Mouse (Mus musculus) liver, adult 2 months (tissue): ENCODE data around the gene Olfr1002. TPM values are rescaled to one million over a fixed set of nuclear protein-coding genes. Genes with fewer than 3 reads are reported as not detected.
"Not testable (repeated sequence)": the region's sequence is repeated elsewhere in the genome, so short reads cannot be mapped to it uniquely, and the experiment has no call there.

Experiments used
- DNase-seq: peaks from one replicate; pipeline ENCODE4 v3.0.0-alpha.2; 2011; ENCODE audit warnings: low read depth, low spot score; ENCODE audit errors: extremely low read depth
- H3K27ac ChIP-seq: fragments of 200-500 bp; replicated peaks from 2 replicates; pipeline ENCODE4 v1.5.1; 2012; ENCODE audit warnings: low read depth, mild to moderate bottlenecking, control low read depth, inconsistent platforms, low read length; ENCODE audit not compliant: insufficient read depth
- H3K27me3 ChIP-seq: fragments of 200-500 bp; 2 replicates; pipeline ENCODE4 v1.6.1; 2012; ENCODE audit warnings: mild to moderate bottlenecking, moderate library complexity, low read length, inconsistent platforms; ENCODE audit not compliant: control insufficient read depth, insufficient read depth
- H3K36me3 ChIP-seq: fragments of 200-500 bp; 2 replicates; pipeline ENCODE4 v1.6.1; 2012; ENCODE audit warnings: low read length, inconsistent platforms; ENCODE audit not compliant: control insufficient read depth, insufficient read depth
- H3K4me1 ChIP-seq: fragments of 200-500 bp; 2 replicates; pipeline ENCODE4 v1.6.1; 2011; ENCODE audit warnings: low read length; ENCODE audit not compliant: control insufficient read depth, insufficient read depth
- H3K4me3 ChIP-seq: fragments of 200-500 bp; 2 replicates; pipeline ENCODE4 v1.5.1; 2011; ENCODE audit warnings: low read depth, mild to moderate bottlenecking, control low read depth, low read length, moderate library complexity; ENCODE audit not compliant: insufficient read depth
- H3K79me2 ChIP-seq: fragments of 200-500 bp; 2 replicates; pipeline ENCODE4 v1.6.1; 2012; ENCODE audit warnings: inconsistent platforms, mild to moderate bottlenecking, low read length, moderate library complexity; ENCODE audit not compliant: control insufficient read depth, insufficient read depth
- H3K9ac ChIP-seq: fragments of 200-500 bp; 2 replicates; pipeline ENCODE4 v1.6.1; 2012; ENCODE audit warnings: low read depth, mild to moderate bottlenecking, control low read depth, inconsistent platforms, low read length
- CTCF ChIP-seq: fragments of 200-500 bp; IDR thresholded peaks from 2 replicates; pipeline ENCODE4 v1.5.1; 2011; ENCODE audit warnings: low read depth, low read length, control low read depth
- POLR2A ChIP-seq: fragments of 200-500 bp; IDR thresholded peaks from 2 replicates; pipeline ENCODE4 v1.6.1; 2011; ENCODE audit warnings: low read length, control low read depth; ENCODE audit not compliant: insufficient read depth; ENCODE audit errors: extremely low read depth
- WGBS: fragments of 180-500 bp; shearing (Covaris S2); methylation state at CpG from one replicate; pipeline ENCODE4 v1.1.7; 2018; 5-methylcytosine and 5-hydroxymethylcytosine counted together
- polyA plus RNA-seq: library from polyadenylated mRNA; depleted of rRNA; stranded (reverse); fragments of >200 nt; gene quantifications from 2 replicates; pipeline ENCODE4 v1.2.3, GENCODE M21; 2012; rRNA removed
- total RNA-seq: library from RNA; depleted of rRNA; stranded (reverse); fragments of >200 nt; gene quantifications from 2 replicates; pipeline ENCODE4 v1.2.3, GENCODE M21; 2014; rRNA removed

Gene Olfr1002
- not detected in 2 replicates for total RNA-seq
- polyA plus RNA-seq = not detected in 2 replicates

DNA sequence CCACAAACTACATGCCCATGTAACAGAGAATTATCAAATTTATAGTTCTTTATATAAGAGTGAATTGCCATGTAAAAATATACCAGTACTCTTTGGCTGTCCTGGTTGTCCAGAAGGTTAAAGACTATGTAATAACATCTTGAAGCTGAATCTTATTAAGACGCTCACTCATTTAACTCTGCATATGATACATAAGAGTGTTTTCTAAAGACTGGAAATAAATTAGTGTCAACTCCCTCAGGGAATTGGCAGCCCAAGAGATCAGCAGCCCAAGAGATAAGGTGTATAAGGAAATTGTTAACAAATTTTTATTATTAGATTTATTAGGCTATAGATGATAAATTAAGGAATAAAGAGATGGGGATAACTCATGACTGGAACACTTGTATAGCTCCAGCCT, at the start of gene Olfr1002:
Gene Olfr1002 (minus strand): TSS at position 101 of the 400 bp plus-strand sequence.
- TF ChIP-seq CTCF (no peak), POLR2A (no peak)
- H3K4me3 ChIP-seq = no peak within 1 kb of the TSS
- WGBS = 88% methylated on average over 1 of the region's 1 CpGs

DNA sequence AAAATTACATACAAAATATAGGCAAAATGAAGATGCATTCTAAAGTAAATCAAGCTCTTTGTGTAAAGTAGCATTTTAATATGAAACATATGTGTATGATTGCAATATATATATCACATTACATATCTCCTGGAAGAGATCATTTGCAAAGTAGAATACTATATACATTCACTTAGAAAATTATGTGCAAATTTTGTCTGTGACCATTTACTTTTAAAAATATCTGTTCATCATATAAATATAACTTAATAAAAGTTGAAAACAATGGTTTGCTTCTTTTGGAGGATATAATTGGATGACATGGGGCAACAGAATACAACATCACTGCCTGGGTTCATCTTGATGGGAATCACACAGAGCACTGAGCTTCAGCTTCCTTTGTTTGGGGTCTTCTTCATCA, 38.6 kb upstream of the Olfr1002 start, which contains the start of gene Olfr1008:
Gene Olfr1008 (plus strand): TSS at position 301 of the 400 bp plus-strand sequence.
- Histone ChIP-seq H3K36me3 (no peaks in the 10 kb centered on the region), H3K79me2 (no peaks in the 10 kb centered on the region), H3K27me3 (no peaks in the 10 kb centered on the region), H3K27ac (no peak within 1 kb of the TSS), H3K4me3 (no peak within 1 kb of the TSS), H3K9ac (no peak within 1 kb of the TSS), H3K4me1 (no peaks in the 10 kb centered on the region)
- TF ChIP-seq POLR2A (no peak), CTCF (no peak)
- no peak for DNase-seq

More for the DNA sequence above, at the start of gene Olfr1002:
- no peak for DNase-seq
- no peaks in the 10 kb centered on the region for H3K36me3 ChIP-seq
- H3K4me1 ChIP-seq = no peaks in the 10 kb centered on the region
- no peak within 1 kb of the TSS for H3K27ac ChIP-seq
- H3K27me3 ChIP-seq = no peaks in the 10 kb centered on the region
- no peak within 1 kb of the TSS for H3K9ac ChIP-seq
- no peaks in the 10 kb centered on the region for H3K79me2 ChIP-seq

DNA sequence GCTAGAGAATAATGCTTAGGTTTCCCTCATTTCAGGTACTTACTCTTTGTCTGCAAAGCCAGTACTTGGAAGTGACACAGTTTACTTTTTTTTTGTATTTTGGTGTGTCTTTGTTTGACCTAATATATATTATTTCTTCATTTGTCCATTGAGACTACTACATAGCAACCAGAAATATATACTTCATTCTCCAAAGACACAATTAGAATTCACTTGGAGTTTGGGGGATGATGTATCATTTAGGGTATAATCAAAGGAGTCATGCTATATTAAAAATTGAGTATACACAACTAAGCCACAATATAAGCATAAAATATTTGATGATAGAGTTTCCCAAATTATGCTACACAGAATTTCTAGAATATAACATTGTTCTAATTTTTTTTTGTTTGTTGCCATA, 28.2 kb upstream of the Olfr1002 start, which contains the start of gene Olfr1006:
Gene Olfr1006 (minus strand): TSS at position 101 of the 400 bp plus-strand sequence.
- Histone ChIP-seq H3K4me1 (no peaks in the 10 kb centered on the region), H3K36me3 (no peaks in the 10 kb centered on the region), H3K27ac (no peak within 1 kb of the TSS), H3K4me3 (no peak within 1 kb of the TSS), H3K79me2 (no peaks in the 10 kb centered on the region), H3K27me3 (no peaks in the 10 kb centered on the region), H3K9ac (no peak within 1 kb of the TSS)
- DNase-seq = no peak
- TF ChIP-seq CTCF = no peak

DNA sequence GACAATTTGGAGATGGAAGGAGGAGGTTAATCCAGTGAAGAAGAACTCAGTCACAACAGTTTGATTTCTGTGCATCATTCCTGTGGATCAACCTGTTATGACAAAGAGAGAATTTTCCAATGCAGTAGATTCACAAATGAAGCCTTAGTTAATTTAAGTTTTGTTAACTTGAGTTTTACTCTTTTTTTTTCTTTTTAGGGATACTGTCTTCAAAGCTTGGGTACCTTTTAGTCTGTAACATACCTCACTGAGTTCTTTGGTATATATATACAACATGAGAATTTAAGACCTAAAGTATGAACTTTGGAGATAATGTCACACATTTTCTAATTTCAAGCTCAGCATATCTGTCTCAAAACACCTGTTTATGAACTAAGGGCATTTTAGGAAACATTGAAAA, 13.9 kb upstream of the Olfr1002 start, which contains the start of gene Olfr154:
Gene Olfr154 (minus strand): TSS at position 101 of the 400 bp plus-strand sequence.
- H3K27me3 ChIP-seq, H3K9ac ChIP-seq, H3K4me3 ChIP-seq, H3K36me3 ChIP-seq, H3K4me1 ChIP-seq, H3K79me2 ChIP-seq, DNase-seq, H3K27ac ChIP-seq: not testable (repeated sequence)

DNA sequence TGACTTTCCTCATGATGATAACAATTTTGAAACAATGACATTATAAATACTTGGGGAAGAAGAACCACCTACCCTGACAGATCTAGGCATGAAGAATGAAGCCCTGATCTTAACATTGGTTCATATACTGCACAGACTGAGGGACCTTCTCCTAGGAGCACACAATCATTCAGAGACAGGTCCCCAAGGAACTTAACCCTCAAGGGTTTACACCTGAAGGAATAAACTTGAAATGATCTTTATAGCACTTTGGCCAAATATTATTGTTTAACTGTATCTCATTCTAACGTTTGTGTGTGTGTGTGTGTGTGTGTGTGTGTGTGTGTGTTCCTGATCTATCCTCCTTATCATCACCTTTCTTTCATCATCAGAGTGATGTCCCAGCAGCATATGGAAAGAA, 38.7 kb downstream of the Olfr1002 start, which contains the start of gene Olfr1000:
Gene Olfr1000 (minus strand): TSS at position 101 of the 400 bp plus-strand sequence.
- DNase-seq = no peak
- no peaks in the 10 kb centered on the region for H3K36me3 ChIP-seq
- H3K4me1 ChIP-seq = no peaks in the 10 kb centered on the region
- no peak within 1 kb of the TSS for H3K4me3 ChIP-seq
- H3K27me3 ChIP-seq = no peaks in the 10 kb centered on the region
- H3K79me2 ChIP-seq = no peaks in the 10 kb centered on the region
- H3K27ac ChIP-seq = no peak within 1 kb of the TSS
- WGBS = 30% methylated on average over 1 of the region's 1 CpGs
- H3K9ac ChIP-seq = no peak within 1 kb of the TSS
- TF ChIP-seq POLR2A (no peak), CTCF (no peak)

Other genes with a start within 250 kb of the Olfr1002 start
- not detected in 2 replicates for gene Olfr992, start 241.2 kb downstream of the Olfr1002 start, total RNA-seq
- not detected in 2 replicates for gene Olfr992, start 241.2 kb downstream of the Olfr1002 start, polyA plus RNA-seq
- gene Olfr993, start 235.8 kb downstream of the Olfr1002 start, total RNA-seq = not detected in 2 replicates
- not detected in 2 replicates for gene Olfr993, start 235.8 kb downstream of the Olfr1002 start, polyA plus RNA-seq
- gene Olfr994, start 214.3 kb downstream of the Olfr1002 start, total RNA-seq = not detected in 2 replicates
- not detected in 2 replicates for gene Olfr994, start 214.3 kb downstream of the Olfr1002 start, polyA plus RNA-seq
- not detected in 2 replicates for gene Olfr995, start 207.1 kb downstream of the Olfr1002 start, total RNA-seq
- gene Olfr995, start 207.1 kb downstream of the Olfr1002 start, polyA plus RNA-seq = not detected in 2 replicates
- not detected in 2 replicates for gene 4833423E24Rik, start 131.7 kb downstream of the Olfr1002 start, total RNA-seq
- not detected in 2 replicates for gene 4833423E24Rik, start 131.7 kb downstream of the Olfr1002 start, polyA plus RNA-seq
- gene Olfr996, start 71.5 kb downstream of the Olfr1002 start, total RNA-seq = not detected in 2 replicates
- gene Olfr996, start 71.5 kb downstream of the Olfr1002 start, polyA plus RNA-seq = not detected in 2 replicates
- gene Olfr998, start 61.8 kb downstream of the Olfr1002 start, total RNA-seq = not detected in 2 replicates
- not detected in 2 replicates for gene Olfr998, start 61.8 kb downstream of the Olfr1002 start, polyA plus RNA-seq
- not detected in 2 replicates for gene Olfr1000, start 38.8 kb downstream of the Olfr1002 start, total RNA-seq
- gene Olfr1000, start 38.8 kb downstream of the Olfr1002 start, polyA plus RNA-seq = not detected in 2 replicates
- not detected in 2 replicates for gene Olfr154, start 13.8 kb upstream of the Olfr1002 start, total RNA-seq
- not detected in 2 replicates for gene Olfr154, start 13.8 kb upstream of the Olfr1002 start, polyA plus RNA-seq
- gene Olfr1006, start 28.1 kb upstream of the Olfr1002 start, total RNA-seq = not detected in 2 replicates
- not detected in 2 replicates for gene Olfr1006, start 28.1 kb upstream of the Olfr1002 start, polyA plus RNA-seq
- not detected in 2 replicates for gene Olfr1008, start 38.7 kb upstream of the Olfr1002 start, total RNA-seq
- not detected in 2 replicates for gene Olfr1008, start 38.7 kb upstream of the Olfr1002 start, polyA plus RNA-seq
- gene Olfr1009, start 64.7 kb upstream of the Olfr1002 start, total RNA-seq = not detected in 2 replicates
- not detected in 2 replicates for gene Olfr1009, start 64.7 kb upstream of the Olfr1002 start, polyA plus RNA-seq
- gene Olfr1012, start 112.1 kb upstream of the Olfr1002 start, total RNA-seq = not detected in 2 replicates
- not detected in 2 replicates for gene Olfr1012, start 112.1 kb upstream of the Olfr1002 start, polyA plus RNA-seq
- gene Olfr1013, start 116.4 kb upstream of the Olfr1002 start, total RNA-seq = not detected in 2 replicates
- gene Olfr1013, start 116.4 kb upstream of the Olfr1002 start, polyA plus RNA-seq = not detected in 2 replicates
- gene Olfr1014, start 122.0 kb upstream of the Olfr1002 start, total RNA-seq = not detected in 2 replicates
- not detected in 2 replicates for gene Olfr1014, start 122.0 kb upstream of the Olfr1002 start, polyA plus RNA-seq
- gene Olfr1015, start 131.3 kb upstream of the Olfr1002 start, total RNA-seq = not detected in 2 replicates
- gene Olfr1015, start 131.3 kb upstream of the Olfr1002 start, polyA plus RNA-seq = not detected in 2 replicates
- not detected in 2 replicates for gene Olfr1016, start 151.8 kb upstream of the Olfr1002 start, total RNA-seq
- not detected in 2 replicates for gene Olfr1016, start 151.8 kb upstream of the Olfr1002 start, polyA plus RNA-seq
- gene Olfr1018, start 167.8 kb upstream of the Olfr1002 start, total RNA-seq = not detected in 2 replicates
- gene Olfr1018, start 167.8 kb upstream of the Olfr1002 start, polyA plus RNA-seq = not detected in 2 replicates
- gene Olfr1019, start 194.8 kb upstream of the Olfr1002 start, total RNA-seq = not detected in 2 replicates
- gene Olfr1019, start 194.8 kb upstream of the Olfr1002 start, polyA plus RNA-seq = not detected in 2 replicates
- not detected in 2 replicates for gene Olfr1020, start 196.3 kb upstream of the Olfr1002 start, total RNA-seq
- not detected in 2 replicates for gene Olfr1020, start 196.3 kb upstream of the Olfr1002 start, polyA plus RNA-seq
- not detected in 2 replicates for gene Olfr1022, start 217.9 kb upstream of the Olfr1002 start, total RNA-seq
- not detected in 2 replicates for gene Olfr1022, start 217.9 kb upstream of the Olfr1002 start, polyA plus RNA-seq
- gene Olfr1023, start 234.9 kb upstream of the Olfr1002 start, total RNA-seq = not detected in 2 replicates
- gene Olfr1023, start 234.9 kb upstream of the Olfr1002 start, polyA plus RNA-seq = not detected in 2 replicates